Mouse (Mus musculus) stomach, postnatal 0 days (tissue): Measurements from ENCODE around the gene Ano2.

ENCODE experiments used
- CTCF ChIP-seq: IDR thresholded peaks from 2 replicates; pipeline ENCODE4 v1.5.1; 2016; ENCODE audit warnings: antibody characterized with exemption, low read depth, mild to moderate bottlenecking, moderate library complexity
- EP300 ChIP-seq: optimal IDR thresholded peaks from 2 replicates; pipeline ENCODE3; 2016; ENCODE audit warnings: antibody characterized with exemption

- TF ChIP-seq CTCF (no peak), EP300 (no peak)
These were observed 232.5 kb downstream of the Ano2 start for GRCm38 (mm10) chr6:125922746-125923145.
